Mouse (Mus musculus): ENCODE measurements around the gene Agfg1.
"Not testable (repeated sequence)": the region's sequence is repeated elsewhere in the genome, so short reads cannot be mapped to it uniquely, and the experiment has no call there.

The Agfg1 gene

GRCm38 (mm10) chr1:82913434-82913833, 74.2 kb downstream of the Agfg1 start:
- not testable (repeated sequence) for DNase-seq

- DNase-seq: no peak
Observed at GRCm38 (mm10) chr1:82924650-82925049, 85.4 kb downstream of the Agfg1 start, which contains the start of gene A030014E15Rik. TSS of gene A030014E15Rik (plus strand) at chr1:82924917.

GRCm38 (mm10) chr1:82930558-82930957, 91.3 kb downstream of the Agfg1 start:
- DNase-seq: not testable (repeated sequence)

- not testable (repeated sequence) for DNase-seq
Observed at GRCm38 (mm10) chr1:82931326-82931725, 92.0 kb downstream of the Agfg1 start, which contains the start of gene Gm6217. TSS of gene Gm6217 (minus strand) at chr1:82931399.

- DNase-seq: no peak
Observed at GRCm38 (mm10) chr1:82938666-82939065, 99.4 kb downstream of the Agfg1 start.

- not testable (repeated sequence) for DNase-seq
Observed at GRCm38 (mm10) chr1:82942505-82942904, 103.2 kb downstream of the Agfg1 start.

GRCm38 (mm10) chr1:82943295-82943694, 104.0 kb downstream of the Agfg1 start, which contains the start of gene A030003K21Rik:
TSS of gene A030003K21Rik (minus strand) at chr1:82943388.
- DNase-seq: not testable (repeated sequence)

GRCm38 (mm10) chr1:82946029-82946428, 106.7 kb downstream of the Agfg1 start:
- not testable (repeated sequence) for DNase-seq

- no peak for DNase-seq
Observed at GRCm38 (mm10) chr1:82948601-82949000, 109.3 kb downstream of the Agfg1 start.

Data from B cell, adult 2 months (primary cell).